Mouse (Mus musculus): ENCODE data around the gene Prps1l3. TPM values are rescaled to one million over a fixed set of nuclear protein-coding genes. Genes with fewer than 3 reads are reported as not detected.
"Not testable (repeated sequence)": the region's sequence is repeated elsewhere in the genome, so short reads cannot be mapped to it uniquely, and the experiment has no call there.

The Prps1l3 gene
- polyA plus RNA-seq, 1 experiment from 2014 or later: 50.7 TPM

DNA sequence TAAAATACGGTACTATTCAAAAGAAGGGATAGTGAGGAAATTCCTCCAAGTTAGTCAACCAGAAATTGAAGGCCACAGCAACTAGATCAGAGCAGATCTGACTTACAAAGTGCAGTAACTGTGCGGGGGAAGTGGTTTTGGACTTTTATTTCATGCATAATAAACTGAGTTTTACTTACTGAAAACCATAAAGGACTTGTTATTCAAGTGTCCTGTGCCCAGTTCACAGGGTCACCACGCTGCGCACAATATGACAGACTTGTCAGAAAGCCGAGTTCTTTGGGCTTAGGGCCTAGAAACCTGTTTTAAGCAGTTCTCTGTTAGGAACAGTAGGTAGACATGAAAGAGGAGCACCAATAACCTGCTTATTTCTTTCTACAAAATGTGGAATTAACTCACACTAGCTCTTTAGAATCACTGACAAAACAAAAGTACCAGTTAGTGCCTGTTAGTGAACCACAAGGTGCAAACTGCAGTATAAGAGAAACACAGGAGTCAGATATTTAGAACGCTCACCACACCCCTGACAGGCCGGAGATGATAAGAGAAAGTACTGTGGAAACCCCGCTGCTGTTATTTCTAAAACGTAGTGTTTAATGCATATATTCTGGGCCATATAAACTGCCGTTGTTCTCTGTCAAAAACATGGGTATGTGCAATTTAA, 32.7 kb upstream of the Prps1l3 start, which contains the start of gene Slc25a21:
TSS of gene Slc25a21 (minus strand) at position 110 of the 664 bp plus-strand sequence.
- Histone ChIP-seq H3K27ac (ENCODE audit: low read depth, low read length) (peak within 1 kb of the TSS; percentile 86), H3K9me3 (replicated peaks; ENCODE audit: control insufficient read depth, low read length) (no peaks in the 10 kb centered on the region), H3K9ac (ENCODE audit: low read depth, low read length) (peak within 1 kb of the TSS; percentile 70), H3K27me3 (ENCODE audit: control insufficient read depth, insufficient read depth, low read length) (peaks cover 10% of the 10 kb centered on the region; the same call in 1 of the 2 replicates), H3K4me3 (ENCODE audit: low read depth, low read length) (peak within 1 kb of the TSS; percentile 48), H3K4me1 (ENCODE audit: control insufficient read depth, insufficient read depth, low read length) (no peaks in the 10 kb centered on the region; the same call in 1 of the 2 replicates), H3K4me2 (peak within 1 kb of the TSS; percentile 87), H3K36me3 (ENCODE audit: control insufficient read depth, insufficient read depth, low read length) (no peaks in the 10 kb centered on the region)
- ATAC-seq (replicated peaks; ENCODE audit: insufficient number of reproducible peaks, low FRiP score, low TSS enrichment): peak; percentile 67
- 45% methylated on average over 10 of the region's 10 CpGs for WGBS (ENCODE audit: insufficient replicate concordance)

DNA sequence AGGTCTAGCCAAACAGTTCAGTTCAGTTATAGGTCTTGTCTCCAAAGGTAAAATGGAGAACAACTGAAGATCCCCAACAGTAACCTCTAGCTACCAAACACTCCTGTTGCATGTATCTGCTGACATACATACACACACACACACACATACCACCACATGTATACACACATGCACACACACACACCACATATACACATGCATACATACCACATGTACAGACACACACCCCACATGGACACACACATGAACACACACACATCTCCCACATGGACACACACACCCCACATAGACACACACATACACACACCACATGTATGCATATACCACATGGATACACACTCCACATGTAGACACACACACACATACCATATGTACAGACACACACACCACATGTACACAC, 31.9 kb upstream of the Prps1l3 start:
- ATAC-seq (replicated peaks; ENCODE audit: insufficient number of reproducible peaks, low FRiP score, low TSS enrichment): no peak
- Histone ChIP-seq H3K27ac (ENCODE audit: low read depth, low read length) (peak overlapping the region; percentile 50; the same call in 1 of the 2 replicates), H3K4me2 (no peak overlapping the region), H3K4me1 (ENCODE audit: control insufficient read depth, insufficient read depth, low read length) (no peaks in the 10 kb centered on the region; the same call in 1 of the 2 replicates), H3K4me3 (ENCODE audit: low read depth, low read length) (no peak overlapping the region), H3K9ac (ENCODE audit: low read depth, low read length) (no peak overlapping the region), H3K9me3 (replicated peaks; ENCODE audit: control insufficient read depth, low read length) (no peaks in the 10 kb centered on the region), H3K36me3 (ENCODE audit: control insufficient read depth, insufficient read depth, low read length) (no peaks in the 10 kb centered on the region), H3K27me3 (ENCODE audit: control insufficient read depth, insufficient read depth, low read length) (peaks cover 10% of the 10 kb centered on the region; the same call in 1 of the 2 replicates)

DNA sequence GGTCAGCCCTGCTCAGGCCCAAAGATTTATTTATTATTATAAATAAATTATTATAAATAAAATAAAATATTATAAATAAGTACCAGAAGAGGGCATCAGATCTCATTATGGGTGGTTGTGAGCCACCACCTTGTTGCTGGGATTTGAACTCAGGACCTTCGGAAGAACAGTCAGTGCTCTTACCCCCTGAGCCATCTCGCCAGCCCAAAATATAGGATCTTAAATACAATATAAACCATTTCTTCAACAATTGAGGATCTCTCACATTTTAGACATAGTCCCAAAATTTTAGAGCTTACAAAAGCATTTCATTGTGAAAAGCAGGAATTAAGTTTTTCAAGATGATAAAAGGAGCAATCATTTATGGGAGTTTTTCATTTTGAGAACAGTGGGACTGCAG, 30.8 kb upstream of the Prps1l3 start:
- no peak for ATAC-seq (replicated peaks; ENCODE audit: insufficient number of reproducible peaks, low FRiP score, low TSS enrichment)
- Histone ChIP-seq H3K36me3 (ENCODE audit: control insufficient read depth, insufficient read depth, low read length) (no peaks in the 10 kb centered on the region), H3K9ac (ENCODE audit: low read depth, low read length) (no peak overlapping the region), H3K9me3 (replicated peaks; ENCODE audit: control insufficient read depth, low read length) (no peaks in the 10 kb centered on the region), H3K4me1 (ENCODE audit: control insufficient read depth, insufficient read depth, low read length) (no peaks in the 10 kb centered on the region; the same call in 1 of the 2 replicates), H3K4me3 (ENCODE audit: low read depth, low read length) (no peak overlapping the region), H3K27me3 (ENCODE audit: control insufficient read depth, insufficient read depth, low read length) (peaks cover 10% of the 10 kb centered on the region; the same call in 1 of the 2 replicates), H3K4me2 (no peak overlapping the region), H3K27ac (ENCODE audit: low read depth, low read length) (no peak overlapping the region)
- 96% methylated on average over 2 of the region's 2 CpGs for WGBS (ENCODE audit: insufficient replicate concordance)

GRCm38 (mm10) chr12:57201901-57202300, 28.3 kb upstream of the Prps1l3 start:
- ATAC-seq (replicated peaks; ENCODE audit: insufficient number of reproducible peaks, low FRiP score, low TSS enrichment): no peak
- Histone ChIP-seq H3K4me3 (ENCODE audit: low read depth, low read length) (no peak overlapping the region), H3K9ac (ENCODE audit: low read depth, low read length) (no peak overlapping the region), H3K4me1 (ENCODE audit: control insufficient read depth, insufficient read depth, low read length) (no peaks in the 10 kb centered on the region; the same call in 1 of the 2 replicates), H3K27ac (ENCODE audit: low read depth, low read length) (no peak overlapping the region), H3K4me2 (no peak overlapping the region), H3K36me3 (ENCODE audit: control insufficient read depth, insufficient read depth, low read length) (no peaks in the 10 kb centered on the region), H3K27me3 (ENCODE audit: control insufficient read depth, insufficient read depth, low read length) (peaks cover 8% of the 10 kb centered on the region; the same call in 1 of the 2 replicates), H3K9me3 (replicated peaks; ENCODE audit: control insufficient read depth, low read length) (no peaks in the 10 kb centered on the region)
- 91% methylated on average over 3 of the region's 3 CpGs for WGBS (ENCODE audit: insufficient replicate concordance)

GRCm38 (mm10) chr12:57204276-57204851, 25.8 kb upstream of the Prps1l3 start:
- no peak for ATAC-seq (replicated peaks; ENCODE audit: insufficient number of reproducible peaks, low FRiP score, low TSS enrichment)
- Histone ChIP-seq H3K9ac (ENCODE audit: low read depth, low read length) (no peak overlapping the region), H3K27ac (ENCODE audit: low read depth, low read length) (no peak overlapping the region), H3K9me3 (replicated peaks; ENCODE audit: control insufficient read depth, low read length) (no peaks in the 10 kb centered on the region), H3K36me3 (ENCODE audit: control insufficient read depth, insufficient read depth, low read length) (no peaks in the 10 kb centered on the region), H3K27me3 (ENCODE audit: control insufficient read depth, insufficient read depth, low read length) (no peaks in the 10 kb centered on the region), H3K4me2 (no peak overlapping the region), H3K4me3 (ENCODE audit: low read depth, low read length) (no peak overlapping the region), H3K4me1 (ENCODE audit: control insufficient read depth, insufficient read depth, low read length) (no peaks in the 10 kb centered on the region)
- 71% methylated on average over 4 of the region's 4 CpGs for WGBS (ENCODE audit: insufficient replicate concordance)

DNA sequence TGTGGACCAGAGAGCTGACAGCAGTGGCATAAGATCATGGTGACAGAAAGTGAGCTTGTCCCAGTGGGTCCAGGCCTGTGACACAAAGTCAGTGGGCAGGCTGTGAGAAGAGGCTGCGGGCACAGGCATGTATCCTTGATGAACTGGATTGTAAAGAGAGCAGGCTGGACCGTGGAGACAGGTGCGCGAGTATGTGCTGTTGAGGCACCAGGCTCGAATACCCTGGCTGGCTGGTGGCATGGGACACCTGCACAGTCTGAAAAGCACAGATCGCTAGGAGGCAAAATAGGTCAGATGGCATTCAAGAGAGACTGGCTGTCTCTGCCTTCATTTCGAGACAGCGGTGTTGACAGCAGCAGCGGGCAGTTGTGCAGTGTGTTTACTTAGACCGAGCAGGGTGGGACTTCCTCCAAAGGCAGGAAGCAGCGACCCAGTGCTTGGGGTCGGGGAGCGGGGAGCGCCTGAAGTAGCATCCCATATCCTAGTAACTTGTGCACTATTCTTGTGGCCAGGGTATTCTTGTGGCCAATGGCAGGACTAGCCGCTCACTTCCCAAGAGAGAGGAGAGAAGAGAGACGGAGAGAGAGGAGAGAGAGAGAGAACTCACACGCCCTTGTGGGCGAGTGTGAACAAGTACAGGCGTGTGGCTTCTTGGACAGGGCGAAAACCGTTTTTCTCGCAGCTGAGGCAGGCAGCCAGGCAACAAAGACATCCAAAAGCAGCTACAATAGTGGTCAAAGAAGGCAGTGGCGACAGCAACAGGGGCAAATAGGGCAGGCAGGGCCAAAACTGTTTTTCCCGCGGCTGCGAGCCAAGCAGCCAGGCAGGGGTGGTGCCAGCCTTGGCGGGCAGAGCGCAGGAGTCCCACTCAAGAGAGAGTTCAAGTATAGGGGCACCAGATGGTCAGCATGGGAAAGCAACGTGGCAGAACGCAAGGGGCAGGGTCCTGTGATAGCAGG, 18.6 kb upstream of the Prps1l3 start:
- H3K36me3 ChIP-seq (ENCODE audit: control insufficient read depth, insufficient read depth, low read length): no peaks in the 10 kb centered on the region
- 4% methylated on average over 30 of the region's 30 CpGs for WGBS (ENCODE audit: insufficient replicate concordance)
- H3K27me3 ChIP-seq (ENCODE audit: control insufficient read depth, insufficient read depth, low read length): no peaks in the 10 kb centered on the region
- no peaks in the 10 kb centered on the region for H3K9me3 ChIP-seq (replicated peaks; ENCODE audit: control insufficient read depth, low read length)
- H3K9ac ChIP-seq (ENCODE audit: low read depth, low read length): peak overlapping the region; percentile 83
- peak overlapping the region; percentile 67 for H3K4me3 ChIP-seq (ENCODE audit: low read depth, low read length)
- H3K4me2 ChIP-seq: peak overlapping the region; percentile 92
- peak; percentile 74 for ATAC-seq (replicated peaks; ENCODE audit: insufficient number of reproducible peaks, low FRiP score, low TSS enrichment)
- no peaks in the 10 kb centered on the region for H3K4me1 ChIP-seq (ENCODE audit: control insufficient read depth, insufficient read depth, low read length)
- peak overlapping the region; percentile 50 for H3K27ac ChIP-seq (ENCODE audit: low read depth, low read length)

DNA sequence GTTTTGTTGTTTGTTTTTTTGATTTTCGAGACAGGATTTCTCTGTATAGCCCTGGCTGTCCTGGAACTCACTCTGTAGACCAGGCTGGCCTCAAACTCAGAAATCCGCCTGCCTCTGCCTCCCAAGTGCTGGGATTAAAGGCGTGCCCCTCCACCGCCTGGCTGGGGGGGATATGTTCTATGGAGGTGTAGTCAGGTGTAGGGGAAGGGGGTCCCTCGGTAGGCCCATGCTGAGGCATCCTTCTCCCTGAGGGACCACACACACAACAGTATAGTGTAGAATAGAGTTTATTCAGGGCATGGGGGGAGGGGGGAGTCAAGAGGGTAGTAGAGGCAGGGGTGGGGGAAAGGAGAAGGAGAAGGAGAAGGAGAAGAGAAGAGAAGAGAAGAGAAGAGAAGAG, 17.7 kb upstream of the Prps1l3 start:
- not testable (repeated sequence) for H3K4me1 ChIP-seq (ENCODE audit: control insufficient read depth, insufficient read depth, low read length); H3K27ac ChIP-seq (ENCODE audit: low read depth, low read length); H3K9ac ChIP-seq (ENCODE audit: low read depth, low read length); ATAC-seq (replicated peaks; ENCODE audit: insufficient number of reproducible peaks, low FRiP score, low TSS enrichment); H3K27me3 ChIP-seq (ENCODE audit: control insufficient read depth, insufficient read depth, low read length); H3K4me2 ChIP-seq; H3K36me3 ChIP-seq (ENCODE audit: control insufficient read depth, insufficient read depth, low read length); H3K4me3 ChIP-seq (ENCODE audit: low read depth, low read length); H3K9me3 ChIP-seq (replicated peaks; ENCODE audit: control insufficient read depth, low read length)
- WGBS (ENCODE audit: insufficient replicate concordance): 79% methylated on average over 5 of the region's 5 CpGs

DNA sequence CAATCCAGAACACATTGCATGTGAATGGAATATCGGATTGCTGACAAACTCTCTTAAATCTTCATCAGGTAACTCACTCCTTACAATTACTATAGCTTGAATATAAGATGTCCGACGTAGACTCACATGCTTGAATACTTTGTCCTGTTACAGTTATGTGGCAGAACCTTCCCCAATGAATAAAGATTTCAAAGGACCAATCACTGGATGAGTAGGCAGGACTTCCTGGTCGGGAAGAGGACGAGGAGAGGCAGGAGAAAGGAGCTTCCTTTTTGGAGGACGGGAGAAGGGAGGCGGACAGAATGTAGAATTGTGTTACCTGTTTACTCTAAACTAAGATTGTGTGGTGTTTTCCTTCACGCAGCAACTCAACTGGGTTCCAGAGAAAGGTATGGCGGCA, 3.8 kb upstream of the Prps1l3 start:
- 77% methylated on average over 9 of the region's 9 CpGs for WGBS (ENCODE audit: insufficient replicate concordance)
- H3K9me3 ChIP-seq (replicated peaks; ENCODE audit: control insufficient read depth, low read length): no peaks in the 10 kb centered on the region
- H3K4me2 ChIP-seq: no peak overlapping the region
- ATAC-seq (replicated peaks; ENCODE audit: insufficient number of reproducible peaks, low FRiP score, low TSS enrichment): no peak
- peaks cover 3% of the 10 kb centered on the region; the same call in 1 of the 2 replicates for H3K4me1 ChIP-seq (ENCODE audit: control insufficient read depth, insufficient read depth, low read length)
- no peak overlapping the region for H3K4me3 ChIP-seq (ENCODE audit: low read depth, low read length)
- no peak overlapping the region for H3K27ac ChIP-seq (ENCODE audit: low read depth, low read length)
- no peaks in the 10 kb centered on the region for H3K27me3 ChIP-seq (ENCODE audit: control insufficient read depth, insufficient read depth, low read length)
- no peak overlapping the region for H3K9ac ChIP-seq (ENCODE audit: low read depth, low read length)
- no peaks in the 10 kb centered on the region for H3K36me3 ChIP-seq (ENCODE audit: control insufficient read depth, insufficient read depth, low read length)
